Mouse (Mus musculus) heart, postnatal 0 days (tissue): ENCODE measurements at regions not wholly inside any gene's neighbourhood (a gene's known extent, or its start where the extent isn't known, plus 50 kb on each side); places are given as distances from the start of the nearest gene placed in this dataset.

ENCODE experiments used
- CTCF ChIP-seq: IDR thresholded peaks from 2 replicates; pipeline ENCODE4 v1.5.1; 2016; ENCODE audit warnings: antibody characterized with exemption, control low read depth, low read depth
- EP300 ChIP-seq: IDR thresholded peaks from 2 replicates; pipeline ENCODE4 v1.6.1; 2016; ENCODE audit warnings: antibody characterized with exemption, low read depth

GRCm38 (mm10) chr1:52305679-52306632 lies 72.9 kb upstream of the Gls start:
- TF ChIP-seq CTCF, result no peak
- TF ChIP-seq EP300, result no peak
